Mouse (Mus musculus) monocyte, adult 2 months (primary cell): ENCODE results near the gene Xrcc2.
A peak's percentile ranks its signal among the peaks of the same experiment; 100 is the strongest.
"Not testable (repeated sequence)": the region's sequence is repeated elsewhere in the genome, so short reads cannot be mapped to it uniquely, and the experiment has no call there.

Experiments
- DNase-seq, 2 experiments: peaks; one replicate each; pipeline ENCODE4 v3.0.0; 2022; ENCODE audit warnings: low spot score in 2 of 2, low read depth in 1 of 2

Gene Xrcc2

GRCm38 (mm10) chr5:25705567-25706349, at the start of gene Xrcc2:
Gene Xrcc2 (minus strand): TSS chr5:25705825.
- peak; percentile 83 to 91 for DNase-seq

- DNase-seq = no peak
Observed at GRCm38 (mm10) chr5:25754236-25754766, 48.7 kb upstream of the Xrcc2 start.

GRCm38 (mm10) chr5:25753556-25754235, 48.1 kb upstream of the Xrcc2 start:
- DNase-seq = no peak

- no peak for DNase-seq
Observed at GRCm38 (mm10) chr5:25752862-25753261, 47.2 kb upstream of the Xrcc2 start.

GRCm38 (mm10) chr5:25751552-25751951, 45.9 kb upstream of the Xrcc2 start:
- no peak for DNase-seq

- no peak for DNase-seq
Observed at GRCm38 (mm10) chr5:25748613-25749012, 43.0 kb upstream of the Xrcc2 start.

- no peak for DNase-seq
Observed at GRCm38 (mm10) chr5:25747904-25748303, 42.3 kb upstream of the Xrcc2 start.

- DNase-seq = not testable (repeated sequence)
Observed at GRCm38 (mm10) chr5:25738902-25739301, 33.3 kb upstream of the Xrcc2 start.

- DNase-seq = no peak
Observed at GRCm38 (mm10) chr5:25738448-25738847, 32.8 kb upstream of the Xrcc2 start.

- no peak for DNase-seq
Observed at GRCm38 (mm10) chr5:25735861-25736260, 30.2 kb upstream of the Xrcc2 start.

- DNase-seq = no peak
Observed at GRCm38 (mm10) chr5:25734318-25734717, 28.7 kb upstream of the Xrcc2 start.

- no peak for DNase-seq
Observed at GRCm38 (mm10) chr5:25724134-25724675, 18.6 kb upstream of the Xrcc2 start.

- DNase-seq = no peak
Observed at GRCm38 (mm10) chr5:25723016-25723415, 17.4 kb upstream of the Xrcc2 start.

- no peak for DNase-seq
Observed at GRCm38 (mm10) chr5:25719390-25719789, 13.8 kb upstream of the Xrcc2 start.

- DNase-seq = peak; percentile 35 to 66
Observed at GRCm38 (mm10) chr5:25713001-25713706, 7.5 kb upstream of the Xrcc2 start.

- DNase-seq = no peak
Observed at GRCm38 (mm10) chr5:25704702-25705566, 691 bp downstream of the Xrcc2 start.

GRCm38 (mm10) chr5:25697941-25698340, 7.7 kb downstream of the Xrcc2 start:
- no peak for DNase-seq

GRCm38 (mm10) chr5:25696256-25696655, 9.4 kb downstream of the Xrcc2 start:
- no peak for DNase-seq

- DNase-seq = no peak
Observed at GRCm38 (mm10) chr5:25695786-25696185, 9.8 kb downstream of the Xrcc2 start.
